Mouse (Mus musculus) embryo, embryonic 11.5 days (tissue): ENCODE measurements around the gene Ptms.
A peak's percentile ranks its signal among the peaks of the same experiment; 100 is the strongest.

Experiments used
- DNase-seq: peaks from one replicate; pipeline ENCODE4 v3.0.0-alpha.2; 2012; ENCODE audit warnings: low read depth, low spot score

Gene Ptms

GRCm38 (mm10) chr6:124919695-124920317 is at the start of gene Ptms:
Gene Ptms, minus strand, starts transcription at chr6:124920103.
- DNase-seq = peak; percentile 92

GRCm38 (mm10) chr6:124967766-124968165 is 47.9 kb upstream of the Ptms start:
- DNase-seq = no peak

- DNase-seq = no peak
Observed at GRCm38 (mm10) chr6:124966466-124967118, 46.7 kb upstream of the Ptms start.

GRCm38 (mm10) chr6:124965747-124966146 is 45.8 kb upstream of the Ptms start:
- DNase-seq = no peak

GRCm38 (mm10) chr6:124965088-124965719 is 45.3 kb upstream of the Ptms start, which contains the start of gene Cops7a:
Gene Cops7a, minus strand, starts transcription at chr6:124965538.
- peak; percentile 87 for DNase-seq

- no peak for DNase-seq
Observed at GRCm38 (mm10) chr6:124964638-124965037, 44.7 kb upstream of the Ptms start.

- DNase-seq = no peak
Observed at GRCm38 (mm10) chr6:124961021-124961420, 41.1 kb upstream of the Ptms start.

- DNase-seq = no peak
Observed at GRCm38 (mm10) chr6:124959960-124960359, 40.1 kb upstream of the Ptms start.

GRCm38 (mm10) chr6:124958127-124958526 is 38.2 kb upstream of the Ptms start:
- no peak for DNase-seq

GRCm38 (mm10) chr6:124955212-124955611 is 35.3 kb upstream of the Ptms start:
- no peak for DNase-seq

GRCm38 (mm10) chr6:124953991-124954715 is 34.2 kb upstream of the Ptms start:
- DNase-seq = no peak

- no peak for DNase-seq
Observed at GRCm38 (mm10) chr6:124943526-124943925, 23.6 kb upstream of the Ptms start.

GRCm38 (mm10) chr6:124941679-124942078 is 21.8 kb upstream of the Ptms start:
- DNase-seq = no peak

- no peak for DNase-seq
Observed at GRCm38 (mm10) chr6:124938554-124938953, 18.7 kb upstream of the Ptms start.

GRCm38 (mm10) chr6:124937493-124937892 is 17.6 kb upstream of the Ptms start:
- no peak for DNase-seq

- no peak for DNase-seq
Observed at GRCm38 (mm10) chr6:124936681-124937080, 16.8 kb upstream of the Ptms start.

- no peak for DNase-seq
Observed at GRCm38 (mm10) chr6:124934670-124935069, 14.8 kb upstream of the Ptms start.

- DNase-seq = no peak
Observed at GRCm38 (mm10) chr6:124933127-124933526, 13.2 kb upstream of the Ptms start.

GRCm38 (mm10) chr6:124932314-124932695 is 12.4 kb upstream of the Ptms start:
- no peak for DNase-seq

- no peak for DNase-seq
Observed at GRCm38 (mm10) chr6:124931525-124932313, 11.8 kb upstream of the Ptms start.

- DNase-seq = peak; percentile 98
Observed at GRCm38 (mm10) chr6:124930754-124931524, 11.0 kb upstream of the Ptms start, which contains the start of gene Mlf2. Gene Mlf2, plus strand, starts transcription at chr6:124931386.
